ENCODE assay signal across 9 mouse cellular contexts in genomic region chr1:180510442-180510841, GRCm38 (mm10). TPM values are rescaled to one million over a fixed set of nuclear protein-coding genes. Genes with fewer than 3 reads are reported as not detected.
DNase-seq lines count a peak whose midpoint lies in the region; ATAC-seq and TF ChIP-seq lines count a peak whose summit lies in the region.
"Had no signal": no experiment of that assay in that cellular context is flagged by ENCODE, and none has a peak within 500 bp of the region (broad histone marks: within the 10 kb centered on the region; RNA-seq: fewer than 3 reads in every experiment).

No protein-coding gene starts in this region.

- H3K27ac ChIP-seq in liver, embryonic 15.5 days (replicated peaks) = no peak overlapping the region
- H3K27ac ChIP-seq in heart, adult 2 months = no peak overlapping the region

- peak; percentile 39 for DNase-seq in CD4-positive, CD25-positive, alpha-beta regulatory T cell, adult 2 months (ENCODE audit: low read depth, low spot score)
- DNase-seq in kidney, adult 9 months = peak; percentile 37
- peak; percentile 63 to 64 for DNase-seq in spleen, postnatal 36 days (ENCODE audit: low spot score in 2 of 2)
- DNase-seq in heart, adult 9 months (ENCODE audit: low spot score in 2 of 2) = no peak
- no peak for DNase-seq in heart, adult 2 months

- no peaks in the 10 kb centered on the region for H3K36me3 ChIP-seq in C2C12 (ENCODE audit: control insufficient read depth, insufficient read depth)
- no peaks in the 10 kb centered on the region for H3K36me3 ChIP-seq in liver, embryonic 15.5 days (replicated peaks)
- no peaks in the 10 kb centered on the region for H3K36me3 ChIP-seq in heart, adult 2 months (ENCODE audit: control insufficient read depth, insufficient read depth, low read length)

- intact Hi-C loops in heart, adult 2 months (cut with DNase I) = no loop called here

- no peaks in the 10 kb centered on the region for H3K79me2 ChIP-seq in C2C12 (ENCODE audit: control insufficient read depth, insufficient read depth)
- H3K79me2 ChIP-seq in heart, adult 2 months (replicated peaks; ENCODE audit: control insufficient read depth, insufficient read depth, low read length) = no peaks in the 10 kb centered on the region

- TF ChIP-seq POLR2A in heart, adult 2 months (IDR thresholded peaks at IDR 0.05; ENCODE audit: insufficient read depth, low read depth, low read length) = no peak

- TF ChIP-seq CTCF in C2C12 (IDR thresholded peaks at IDR 0.05; ENCODE audit: control insufficient read depth, insufficient read depth, insufficient read length) = no peak
- TF ChIP-seq CTCF in heart, adult 2 months (IDR thresholded peaks at IDR 0.05) = no peak

- H3K9ac ChIP-seq in liver, embryonic 15.5 days = no peak overlapping the region
- H3K9ac ChIP-seq in heart, adult 2 months (ENCODE audit: low read depth, low read length) = no peak overlapping the region

- H3K9me3 ChIP-seq in liver, embryonic 15.5 days (replicated peaks) = no peaks in the 10 kb centered on the region

- H3K79me3 ChIP-seq in C2C12 (ENCODE audit: low read depth) = no peaks in the 10 kb centered on the region

- H3K4me2 ChIP-seq in liver, embryonic 15.5 days = 0 out of 2 replicates have a peak overlapping the region, but pooled peaks have one; percentile 8

- TF ChIP-seq EP300 in heart, adult 2 months (IDR thresholded peaks at IDR 0.05; ENCODE audit: insufficient read depth, low read depth, low read length) = no peak

- H3K27me3 ChIP-seq in C2C12 (ENCODE audit: control insufficient read depth, insufficient read depth, insufficient read length) = no peaks in the 10 kb centered on the region
- H3K27me3 ChIP-seq in liver, embryonic 15.5 days = no peaks in the 10 kb centered on the region
- H3K27me3 ChIP-seq in heart, adult 2 months (ENCODE audit: control insufficient read depth, insufficient read depth, low read length) = no peaks in the 10 kb centered on the region

- ATAC-seq in CD4-positive, CD25-positive, alpha-beta regulatory T cell, adult 4 months = no peak
- ATAC-seq in liver, embryonic 15.5 days (ENCODE audit: insufficient read depth) = no peak

- no peak overlapping the region for H3K4me3 ChIP-seq in C2C12 (ENCODE audit: insufficient read depth, poor library complexity, severe bottlenecking)
- H3K4me3 ChIP-seq in liver, embryonic 15.5 days (replicated peaks) = no peak overlapping the region
- H3K4me3 ChIP-seq in heart, adult 2 months = no peak overlapping the region

- 48% methylated on average over 15 of the region's 15 CpGs for WGBS in liver, embryonic 15.5 days (ENCODE audit: insufficient replicate concordance)
- 59% methylated on average over 15 of the region's 15 CpGs for WGBS in heart, adult 2 months

- H3K4me1 ChIP-seq in liver, embryonic 15.5 days (replicated peaks) = no peaks in the 10 kb centered on the region
- no peaks in the 10 kb centered on the region for H3K4me1 ChIP-seq in heart, adult 2 months (ENCODE audit: control insufficient read depth, insufficient read depth, low read length)

- H3ac ChIP-seq in C2C12 (ENCODE audit: control insufficient read depth, insufficient read length, low read depth) = no peak overlapping the region

TF ChIP-seq in C2C12, 6 proteins besides CTCF, POLR2A, EP300 and RAD21:
- TF ChIP-seq MYOD1 (IDR thresholded peaks at IDR 0.05; ENCODE audit: control insufficient read depth, insufficient read length, low read depth) (peak; percentile 30), MAX (IDR thresholded peaks at IDR 0.05) (no peak), FOSL1 (IDR thresholded peaks at IDR 0.05; ENCODE audit: insufficient read depth, low read length, poor library complexity, severe bottlenecking) (no peak)

RNA-seq across cellular contexts. Expression of gene Stum, which starts 27.1 kb away (rescaled TPM):
- not detected for polyA plus RNA-seq in CD4-positive, CD25-positive, alpha-beta regulatory T cell, adult 4 months (2017; shearing (Covaris generic))
- polyA plus RNA-seq in C2C12 (2012; fragmentation: generic; extraction: Trizol) = not detected
- polyA plus RNA-seq in liver, embryonic 15.5 days (2015; fragmentation: Nextera tagmentation; extraction: Ambion mirVana) = 0.06 and 0.10 TPM in 2 replicates
- total RNA-seq in heart, adult 2 months (2021) = 1 to 10 TPM; 2.0 to 2.8 TPM
- 3.7 and 6.0 TPM in 2 replicates for polyA plus RNA-seq in heart, adult 2 months (2012; rRNA removed)
- polyA plus RNA-seq: liver, embryonic 16.5 days had no signal

RNA-seq across cellular contexts. Expression of gene Parp1, which starts 58.3 kb away (rescaled TPM):
- polyA plus RNA-seq in CD4-positive, CD25-positive, alpha-beta regulatory T cell, adult 4 months (2017; shearing (Covaris generic)) = 10 to 100 TPM; 36.5 to 73.7 TPM
- 64.4 TPM for polyA plus RNA-seq in C2C12 (2012; fragmentation: generic; extraction: Trizol)
- polyA plus RNA-seq in liver, embryonic 15.5 days (2015; fragmentation: Nextera tagmentation; extraction: Ambion mirVana) = 54.5 and 62.7 TPM in 2 replicates
- total RNA-seq in heart, adult 2 months (2021) = 10 to 100 TPM; 56.9 to 60.2 TPM
- 19.5 and 31.9 TPM in 2 replicates for polyA plus RNA-seq in heart, adult 2 months (2012; rRNA removed)

Comparison
In these comparisons a context has a peak if more than half of its experiments do, and no peak if none do; other contexts are left out.
1. DNase-seq: peak in CD4-positive, CD25-positive, alpha-beta regulatory T cell, adult 2 months (single experiment), kidney, adult 9 months (single experiment) and spleen, postnatal 36 days (2 of 2); none in heart, adult 9 months (0 of 2) and heart, adult 2 months (0 of 2).